24 mouse cellular contexts compared by ENCODE assay signal in genomic region chr7:131547481-131547880, GRCm38 (mm10). TPM values are rescaled to one million over a fixed set of nuclear protein-coding genes. Genes with fewer than 3 reads are reported as not detected.
A peak's percentile ranks its signal among the peaks of the same experiment; 100 is the strongest.
DNase-seq lines count a peak whose midpoint lies in the region; ATAC-seq and TF ChIP-seq lines count a peak whose summit lies in the region.
"Had no signal": no experiment of that assay in that cellular context is flagged by ENCODE, and none has a peak within 500 bp of the region (broad histone marks: within the 10 kb centered on the region; RNA-seq: fewer than 3 reads in every experiment).

No protein-coding gene starts in this region.

- no peak overlapping the region for H3K27ac ChIP-seq in hindbrain, embryonic 11.5 days (ENCODE audit: low read depth, low read length)
- H3K27ac ChIP-seq in hindbrain, postnatal 0 days: no peak overlapping the region
- H3K27ac ChIP-seq in midbrain, embryonic 14.5 days (replicated peaks; ENCODE audit: low read depth, low read length): no peak overlapping the region
- no peak overlapping the region for H3K27ac ChIP-seq in midbrain, embryonic 13.5 days
- H3K27ac ChIP-seq: embryonic facial prominence, embryonic 12.5 days; forebrain, embryonic 12.5 days; gastrocnemius, adult 2 months; hindbrain, embryonic 13.5 days had no signal

- WGBS in hindbrain, embryonic 11.5 days: 4% methylated on average over 5 of the region's 5 CpGs
- 2% methylated on average over 5 of the region's 5 CpGs for WGBS in hindbrain, postnatal 0 days
- 5% methylated on average over 5 of the region's 5 CpGs for WGBS in midbrain, embryonic 14.5 days
- 2% methylated on average over 5 of the region's 5 CpGs for WGBS in midbrain, embryonic 13.5 days

- H3K4me1 ChIP-seq in hindbrain, embryonic 11.5 days (replicated peaks; ENCODE audit: control insufficient read depth, insufficient read depth, low read length): peaks cover 13% of the 10 kb centered on the region
- no peaks in the 10 kb centered on the region for H3K4me1 ChIP-seq in hindbrain, postnatal 0 days (ENCODE audit: insufficient read depth, low read length)
- H3K4me1 ChIP-seq in midbrain, embryonic 14.5 days (ENCODE audit: control insufficient read depth, insufficient read depth, low read length): peaks cover 8% of the 10 kb centered on the region; the same call in 1 of the 2 replicates
- peaks cover 21% of the 10 kb centered on the region for H3K4me1 ChIP-seq in midbrain, embryonic 13.5 days (replicated peaks)

- H3K9me3 ChIP-seq in hindbrain, embryonic 11.5 days (ENCODE audit: control insufficient read depth, low read length): no peaks in the 10 kb centered on the region
- H3K9me3 ChIP-seq in hindbrain, postnatal 0 days (ENCODE audit: low read length): no peaks in the 10 kb centered on the region
- no peaks in the 10 kb centered on the region for H3K9me3 ChIP-seq in midbrain, embryonic 14.5 days (ENCODE audit: control insufficient read depth, low read length)
- H3K9me3 ChIP-seq in midbrain, embryonic 13.5 days: no peaks in the 10 kb centered on the region
- H3K9me3 ChIP-seq: embryonic facial prominence, embryonic 12.5 days; forebrain, embryonic 12.5 days; heart, embryonic 12.5 days; hindbrain, embryonic 13.5 days had no signal

- TF ChIP-seq CTCF in hindbrain, postnatal 0 days (IDR thresholded peaks at IDR 0.05; ENCODE audit: low read depth): no peak

- ATAC-seq in hindbrain, embryonic 11.5 days (ENCODE audit: low FRiP score): no peak
- ATAC-seq in hindbrain, postnatal 0 days: no peak
- ATAC-seq in midbrain, embryonic 14.5 days (ENCODE audit: low FRiP score, low TSS enrichment): no peak
- ATAC-seq in midbrain, embryonic 13.5 days: no peak
- ATAC-seq: forebrain, postnatal 0 days had no signal

- H3K4me3 ChIP-seq in hindbrain, embryonic 11.5 days (ENCODE audit: low read depth, low read length): no peak overlapping the region
- H3K4me3 ChIP-seq in hindbrain, postnatal 0 days (ENCODE audit: low read length): no peak overlapping the region
- H3K4me3 ChIP-seq in midbrain, embryonic 14.5 days (replicated peaks; ENCODE audit: low read depth, low read length): no peak overlapping the region
- H3K4me3 ChIP-seq in midbrain, embryonic 13.5 days (replicated peaks): no peak overlapping the region
- H3K4me3 ChIP-seq: embryonic facial prominence, embryonic 12.5 days; forebrain, embryonic 12.5 days; gastrocnemius, adult 2 months; heart, embryonic 12.5 days; hindbrain, embryonic 13.5 days had no signal

- no peaks in the 10 kb centered on the region for H3K36me3 ChIP-seq in hindbrain, embryonic 11.5 days (ENCODE audit: control insufficient read depth, insufficient read depth, low read length)
- no peaks in the 10 kb centered on the region for H3K36me3 ChIP-seq in hindbrain, postnatal 0 days (ENCODE audit: insufficient read depth, low read length)
- H3K36me3 ChIP-seq in midbrain, embryonic 14.5 days (ENCODE audit: control insufficient read depth, insufficient read depth, low read length): no peaks in the 10 kb centered on the region
- H3K36me3 ChIP-seq in midbrain, embryonic 13.5 days: no peaks in the 10 kb centered on the region
- H3K36me3 ChIP-seq: embryonic facial prominence, embryonic 12.5 days; forebrain, embryonic 12.5 days; heart, embryonic 12.5 days; hindbrain, embryonic 13.5 days had no signal

- peak; percentile 33 for DNase-seq in embryo, embryonic 10.5 days (ENCODE audit: low spot score)
- DNase-seq in embryo, embryonic 10 days (ENCODE audit: low spot score): no peak
- peak; percentile 44 for DNase-seq in hindbrain, embryonic 11.5 days (ENCODE audit: low spot score)
- DNase-seq in hindbrain, postnatal 0 days (ENCODE audit: low spot score): no peak
- DNase-seq in midbrain, embryonic 14.5 days: peak; percentile 3
- DNase-seq in heart, postnatal 25 days (ENCODE audit: low spot score): no peak
- DNase-seq: adrenal gland, postnatal 10 days; cerebellum, adult 11 months; cerebellum, adult 8-10 months; forebrain, postnatal 0 days; gastrocnemius, adult 2 months; gastrocnemius, postnatal 25 days; heart, postnatal 36 days had no signal

- no peak overlapping the region for H3K4me2 ChIP-seq in hindbrain, embryonic 11.5 days (replicated peaks; ENCODE audit: low read depth, low read length)
- no peak overlapping the region for H3K4me2 ChIP-seq in hindbrain, postnatal 0 days (ENCODE audit: low read depth, low read length)
- H3K4me2 ChIP-seq in midbrain, embryonic 14.5 days (ENCODE audit: low read length): no peak overlapping the region
- H3K4me2 ChIP-seq in midbrain, embryonic 13.5 days (replicated peaks): no peak overlapping the region
- H3K4me2 ChIP-seq: embryonic facial prominence, embryonic 12.5 days; forebrain, embryonic 12.5 days; heart, embryonic 12.5 days; hindbrain, embryonic 13.5 days had no signal

- peaks cover 96% of the 10 kb centered on the region for H3K27me3 ChIP-seq in hindbrain, embryonic 11.5 days (ENCODE audit: control insufficient read depth, insufficient read depth, low read length)
- peaks cover 93% of the 10 kb centered on the region for H3K27me3 ChIP-seq in hindbrain, postnatal 0 days (ENCODE audit: insufficient read depth, low read length)
- H3K27me3 ChIP-seq in midbrain, embryonic 14.5 days (ENCODE audit: control insufficient read depth, insufficient read depth, low read length): peaks cover 97% of the 10 kb centered on the region
- H3K27me3 ChIP-seq in midbrain, embryonic 13.5 days: peaks cover 99% of the 10 kb centered on the region

- intact Hi-C loops in heart, postnatal 25 days (cut with DNase I): loop anchor here (10.0 kb wide), 1 partner anchor 667 kb away; no protein-coding TSS in a partner anchor

- no peak overlapping the region for H3K9ac ChIP-seq in hindbrain, embryonic 11.5 days (ENCODE audit: low read depth, low read length)
- no peak overlapping the region for H3K9ac ChIP-seq in hindbrain, postnatal 0 days (replicated peaks; ENCODE audit: low read length)
- no peak overlapping the region for H3K9ac ChIP-seq in midbrain, embryonic 14.5 days (replicated peaks; ENCODE audit: low read length)
- no peak overlapping the region for H3K9ac ChIP-seq in midbrain, embryonic 13.5 days (replicated peaks)
- H3K9ac ChIP-seq: embryonic facial prominence, embryonic 12.5 days; forebrain, embryonic 12.5 days; forebrain, postnatal 0 days; heart, embryonic 12.5 days; hindbrain, embryonic 13.5 days had no signal

RNA-seq across cellular contexts. Expression of gene Hmx2, which starts 1.1 kb away (rescaled TPM):
- polyA plus RNA-seq in hindbrain, embryonic 11.5 days (2014; fragmentation: Nextera tagmentation; extraction: Ambion mirVana): 2.7 and 3.5 TPM in 2 replicates
- total RNA-seq in hindbrain, postnatal 0 days (2014; rRNA removed): 0.36 and 0.99 TPM in 2 replicates
- 0.56 and 0.91 TPM in 2 replicates for polyA plus RNA-seq in hindbrain, postnatal 0 days (2015; fragmentation: Nextera tagmentation; extraction: Ambion mirVana)
- polyA plus RNA-seq in midbrain, embryonic 14.5 days (2014; fragmentation: Nextera tagmentation; extraction: Ambion mirVana): 0.07 and 0.09 TPM in 2 replicates
- 1.4 and 1.6 TPM in 2 replicates for polyA plus RNA-seq in midbrain, embryonic 13.5 days (2015; fragmentation: Nextera tagmentation; extraction: Ambion mirVana)
- total RNA-seq in heart, postnatal 25 days (2021): not detected
- total RNA-seq: adrenal gland, postnatal 10 days; common myeloid progenitor, adult 5-6 weeks; gastrocnemius, adult 2 months; gastrocnemius, postnatal 25 days; granulocyte monocyte progenitor cell, adult 5-6 weeks; heart, adult 8-10 months; heart, postnatal 36 days had no signal
- polyA plus RNA-seq: heart, embryonic 12.5 days; heart, embryonic 16.5 days had no signal

RNA-seq across cellular contexts. Expression of gene Hmx3, which starts 4.8 kb away (rescaled TPM):
- 0.57 and 1.2 TPM in 2 replicates for polyA plus RNA-seq in hindbrain, embryonic 11.5 days (2014; fragmentation: Nextera tagmentation; extraction: Ambion mirVana)
- total RNA-seq in hindbrain, postnatal 0 days (2014; rRNA removed): 2.0 and 3.2 TPM in 2 replicates
- 1.2 and 1.5 TPM in 2 replicates for polyA plus RNA-seq in hindbrain, postnatal 0 days (2015; fragmentation: Nextera tagmentation; extraction: Ambion mirVana)
- polyA plus RNA-seq in midbrain, embryonic 14.5 days (2014; fragmentation: Nextera tagmentation; extraction: Ambion mirVana): 0.15 and 0.33 TPM in 2 replicates
- polyA plus RNA-seq in midbrain, embryonic 13.5 days (2015; fragmentation: Nextera tagmentation; extraction: Ambion mirVana): 0.50 and 0.99 TPM in 2 replicates
- not detected for total RNA-seq in heart, postnatal 25 days (2021)
- total RNA-seq: adrenal gland, postnatal 10 days; adrenal gland, postnatal 4 days; common myeloid progenitor, adult 5-6 weeks; gastrocnemius, adult 2 months; gastrocnemius, postnatal 25 days; granulocyte monocyte progenitor cell, adult 5-6 weeks; heart, adult 8-10 months; heart, postnatal 36 days; MEL had no signal
- polyA plus RNA-seq: heart, embryonic 12.5 days had no signal

RNA-seq across cellular contexts. Expression of gene Bub3, which starts 12.5 kb away (rescaled TPM):
- 271 and 278 TPM in 2 replicates for polyA plus RNA-seq in hindbrain, embryonic 11.5 days (2014; fragmentation: Nextera tagmentation; extraction: Ambion mirVana)
- 95.2 and 97.8 TPM in 2 replicates for total RNA-seq in hindbrain, postnatal 0 days (2014; rRNA removed)
- polyA plus RNA-seq in hindbrain, postnatal 0 days (2015; fragmentation: Nextera tagmentation; extraction: Ambion mirVana): 127 and 132 TPM in 2 replicates
- 167 and 169 TPM in 2 replicates for polyA plus RNA-seq in midbrain, embryonic 14.5 days (2014; fragmentation: Nextera tagmentation; extraction: Ambion mirVana)
- polyA plus RNA-seq in midbrain, embryonic 13.5 days (2015; fragmentation: Nextera tagmentation; extraction: Ambion mirVana): 206 and 224 TPM in 2 replicates
- total RNA-seq in heart, postnatal 25 days (2021): 10 to 100 TPM; 32.5 to 32.8 TPM

Comparison
In these comparisons a context has a peak if more than half of its experiments do, and no peak if none do; other contexts are left out.
1. DNase-seq: peak in embryo, embryonic 10.5 days (single experiment), hindbrain, embryonic 11.5 days (single experiment) and midbrain, embryonic 14.5 days (single experiment); none in embryo, embryonic 10 days (single experiment), hindbrain, postnatal 0 days (single experiment) and heart, postnatal 25 days (single experiment).